Mouse (Mus musculus) CH12.LX (cell line): ENCODE measurements around the gene Kif24. TPM values are rescaled to one million over a fixed set of nuclear protein-coding genes. Genes with fewer than 3 reads are reported as not detected.

Experiments used
- DNase-seq: peaks from one replicate; pipeline ENCODE4 v3.0.0-alpha.2; 2013; ENCODE audit errors: extremely low read depth
- H3K27ac ChIP-seq: 2 replicates; pipeline ENCODE4 v1.5.1; 2012; ENCODE audit warnings: low read depth, mild to moderate bottlenecking, control low read depth, moderate library complexity; ENCODE audit not compliant: insufficient read depth
- H3K27me3 ChIP-seq: replicated peaks from 2 replicates; pipeline ENCODE3; 2012; ENCODE audit warnings: inconsistent platforms
- H3K36me3 ChIP-seq, 2 experiments: replicated peaks in 1 of 2; 2 replicates each; pipeline versions ENCODE3 to v1.6.1; 2012; ENCODE audit warnings: inconsistent platforms in 1 of 2, low read length in 1 of 2, mild to moderate bottlenecking in 1 of 2, mixed read lengths in 1 of 2, moderate library complexity in 1 of 2; ENCODE audit not compliant: control insufficient read depth in 1 of 2, insufficient read depth in 1 of 2
- H3K4me1 ChIP-seq, 2 experiments: 2 replicates each; pipeline ENCODE4 v1.6.1; 2012; ENCODE audit warnings: inconsistent platforms in 1 of 2, moderate library complexity in 1 of 2; ENCODE audit not compliant: insufficient read depth in 2 of 2, control insufficient read depth in 1 of 2
- H3K4me2 ChIP-seq: 2 replicates; pipeline ENCODE4 v1.6.1; 2012; ENCODE audit warnings: low read depth, mild to moderate bottlenecking, control low read depth; ENCODE audit not compliant: poor library complexity, insufficient read depth, severe bottlenecking
- H3K4me3 ChIP-seq, 3 experiments: fragments of 150-350 bp in 1 of 3; sonication (generic) in 1 of 3; replicated peaks in 1 of 3; 2 replicates each; pipeline versions ENCODE3 to v1.5.1; 2011 to 2012; ENCODE audit warnings: low read depth in 2 of 3, low read length in 2 of 3, mild to moderate bottlenecking in 2 of 3, moderate library complexity in 2 of 3, control low read depth in 1 of 3, improper control_type of control experiment in 1 of 3, inconsistent platforms in 1 of 3, mixed read lengths in 1 of 3; ENCODE audit not compliant: poor library complexity in 1 of 3
- H3K79me2 ChIP-seq: replicated peaks from 2 replicates; pipeline ENCODE4 v1.6.1; 2012; ENCODE audit warnings: mild to moderate bottlenecking, moderate library complexity; ENCODE audit not compliant: control insufficient read depth, poor library complexity, insufficient read depth, severe bottlenecking; ENCODE audit errors: extremely low read depth
- H3K9ac ChIP-seq: 2 replicates; pipeline ENCODE4 v1.6.1; 2012; ENCODE audit warnings: low read depth, mild to moderate bottlenecking, control low read depth, moderate library complexity; ENCODE audit not compliant: insufficient read depth
- H3K9me3 ChIP-seq: replicated peaks from 2 replicates; pipeline ENCODE3; 2012; ENCODE audit warnings: low read length, inconsistent platforms, mixed read lengths
- BHLHE40 ChIP-seq: IDR thresholded peaks from 2 replicates; pipeline ENCODE4 v1.6.1; 2011; ENCODE audit warnings: mild to moderate bottlenecking, low read depth, low read length, improper control_type of control experiment
- CTCF ChIP-seq, 2 experiments: IDR thresholded peaks in 1 of 2; conservative IDR thresholded peaks in 1 of 2; 2 replicates each; pipeline ENCODE4 v1.5.1; 2011 to 2012; ENCODE audit warnings: low read depth in 2 of 2, low read length in 2 of 2, improper control_type of control experiment in 1 of 2, inconsistent platforms in 1 of 2, mild to moderate bottlenecking in 1 of 2, moderate library complexity in 1 of 2
- E2F4 ChIP-seq: IDR thresholded peaks from 2 replicates; pipeline ENCODE4 v1.6.1; 2011; ENCODE audit warnings: low read depth, low read length, improper control_type of control experiment; ENCODE audit not compliant: insufficient replicate concordance
- ELF1 ChIP-seq: IDR thresholded peaks from 2 replicates; pipeline ENCODE4 v1.6.1; 2014; ENCODE audit warnings: low read depth, mild to moderate bottlenecking, inconsistent platforms, low read length, improper control_type of control experiment
- ETS1 ChIP-seq: conservative IDR thresholded peaks from 2 replicates; pipeline ENCODE4 v1.6.1; 2012; ENCODE audit warnings: low read depth, mild to moderate bottlenecking, inconsistent platforms, low read length, improper control_type of control experiment, moderate library complexity
- IRF4 ChIP-seq: IDR thresholded peaks from 2 replicates; pipeline ENCODE4 v1.6.1; 2014; ENCODE audit warnings: low read depth, mild to moderate bottlenecking, inconsistent platforms, low read length, improper control_type of control experiment
- JUN ChIP-seq: IDR thresholded peaks from 2 replicates; pipeline ENCODE4 v1.6.1; 2011; ENCODE audit warnings: low read depth, mild to moderate bottlenecking, low read length, improper control_type of control experiment, moderate library complexity; ENCODE audit not compliant: insufficient read depth
- MAX ChIP-seq: IDR thresholded peaks from 2 replicates; pipeline ENCODE4 v1.6.1; 2011; ENCODE audit warnings: low read length, improper control_type of control experiment
- MEF2A ChIP-seq: IDR thresholded peaks from 2 replicates; pipeline ENCODE4 v1.6.1; 2014; ENCODE audit warnings: low read depth, mild to moderate bottlenecking, inconsistent platforms, low read length, improper control_type of control experiment, borderline replicate concordance
- MXI1 ChIP-seq: IDR thresholded peaks from 2 replicates; pipeline ENCODE4 v1.6.1; 2011; ENCODE audit warnings: mild to moderate bottlenecking, low read depth, low read length, improper control_type of control experiment
- MYC ChIP-seq: IDR thresholded peaks from 2 replicates; pipeline ENCODE4 v1.6.1; 2011; ENCODE audit warnings: low read depth, mild to moderate bottlenecking, improper control_type of control experiment, low read length
- NRF1 ChIP-seq: IDR thresholded peaks from 2 replicates; pipeline ENCODE4 v1.6.1; 2014; ENCODE audit warnings: low read depth, mild to moderate bottlenecking, inconsistent platforms, low read length, improper control_type of control experiment, moderate library complexity
- PAX5 ChIP-seq: IDR thresholded peaks from 2 replicates; pipeline ENCODE4 v1.6.1; 2012; ENCODE audit warnings: low read length, inconsistent platforms, mixed read lengths
- RAD21 ChIP-seq: IDR thresholded peaks from 2 replicates; pipeline ENCODE4 v1.6.1; 2011; ENCODE audit warnings: low read depth, mild to moderate bottlenecking, low read length, improper control_type of control experiment, moderate library complexity
- RCOR1 ChIP-seq: conservative IDR thresholded peaks from 2 replicates; pipeline ENCODE4 v1.6.1; 2012; ENCODE audit warnings: low read depth, mild to moderate bottlenecking, inconsistent platforms, low read length, improper control_type of control experiment
- SIN3A ChIP-seq: IDR thresholded peaks from 2 replicates; pipeline ENCODE4 v1.6.1; 2012; ENCODE audit warnings: low read length, improper control_type of control experiment, inconsistent platforms
- TCF12 ChIP-seq: IDR thresholded peaks from 2 replicates; pipeline ENCODE4 v1.6.1; 2014; ENCODE audit warnings: low read depth, mild to moderate bottlenecking, inconsistent platforms, low read length, improper control_type of control experiment
- UBTF ChIP-seq: IDR thresholded peaks from 2 replicates; pipeline ENCODE4 v1.6.1; 2012; ENCODE audit warnings: low read depth, mild to moderate bottlenecking, inconsistent platforms, low read length, improper control_type of control experiment, moderate library complexity
- ZC3H11A ChIP-seq: IDR thresholded peaks from 2 replicates; pipeline ENCODE4 v1.6.1; 2012; ENCODE audit warnings: low read depth, mild to moderate bottlenecking, inconsistent platforms, low read length, improper control_type of control experiment
- ZNF384 ChIP-seq: IDR thresholded peaks from 2 replicates; pipeline ENCODE4 v1.6.1; 2012; ENCODE audit warnings: low read depth, low read length, improper control_type of control experiment, inconsistent platforms
- dilution Hi-C: fragments of 300-500 bp; cut with MboI; formaldehyde crosslinking; loops from 2 replicates; pipeline ENCODE4 v1.14.3; 2020; ENCODE audit warnings: low sequenced_read_pairs; ENCODE audit not compliant: extremely low pct_unique_long_range_greater_than_20kb, extremely low pct_ligation_motif_present
- in situ Hi-C: fragments of 300-500 bp; cut with MboI; formaldehyde crosslinking; loops from 3 replicates; pipeline ENCODE4 v1.14.3; 2019; ENCODE audit warnings: low sequenced_read_pairs, low pct_ligation_motif_present, low pct_unique_long_range_greater_than_20kb, mixed read lengths
- polyA plus RNA-seq: library from polyadenylated mRNA; unstranded; fragments of >175 nt; gene quantifications from 2 replicates; pipeline ENCODE4 v1.2.1, GENCODE M21; 2012; ENCODE audit warnings: low read depth; ENCODE audit not compliant: insufficient read length
- total RNA-seq, 2 experiments: library from RNA; depleted of rRNA; stranded (reverse); fragments of 300-350 nt in 1 of 2; fragments of >200 nt in 1 of 2; gene quantifications; 2 replicates each; pipeline ENCODE4 v1.2.3; 2012 to 2014

The Kif24 gene
- total and polyA plus RNA-seq, 3 experiments, result 6.4 to 8.6 (median 8.4) TPM

GRCm38 (mm10) chr4:41497995-41498845, 33.5 kb upstream of the Kif24 start:
- H3K9ac ChIP-seq, result no peak overlapping the region
- H3K4me3 ChIP-seq, result no peak overlapping the region
- H3K27me3 ChIP-seq, result peaks cover 39% of the 10 kb centered on the region
- H3K27ac ChIP-seq, result no peak overlapping the region
- H3K4me1 ChIP-seq, result no peaks in the 10 kb centered on the region
- dilution Hi-C loops (no loop called here), in situ Hi-C loops (no loop called here)
- DNase-seq, result no peak
- TF ChIP-seq ZNF384 (no peak), BHLHE40 (no peak), IRF4 (no peak)
- H3K36me3 ChIP-seq, result no peaks in the 10 kb centered on the region
- H3K4me2 ChIP-seq, result no peak overlapping the region
- peaks cover 16% of the 10 kb centered on the region for H3K9me3 ChIP-seq
- no peaks in the 10 kb centered on the region for H3K79me2 ChIP-seq

DNA sequence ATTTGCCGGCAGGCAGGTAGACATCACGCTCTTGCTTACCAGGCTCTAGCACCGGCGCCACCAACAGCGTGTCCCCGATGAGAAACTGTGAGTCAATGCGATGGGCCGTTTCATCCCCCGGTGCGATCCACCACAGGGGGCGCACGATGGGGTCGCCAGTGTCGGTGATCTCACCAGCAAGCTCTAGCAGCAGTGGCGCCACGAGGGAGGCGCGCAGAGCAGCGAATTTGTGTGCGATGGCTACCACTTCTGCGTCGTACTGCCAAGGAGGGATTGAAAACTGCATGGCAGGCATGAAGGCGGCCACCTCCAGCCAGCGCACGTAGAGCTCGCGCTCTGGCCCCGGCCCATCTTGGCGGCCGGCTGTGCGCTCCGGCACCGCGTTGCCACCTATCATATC, 32.9 kb upstream of the Kif24 start:
- Histone ChIP-seq H3K36me3 (no peaks in the 10 kb centered on the region), H3K9me3 (peaks cover 14% of the 10 kb centered on the region), H3K27ac (no peak overlapping the region), H3K4me3 (no peak overlapping the region), H3K4me1 (no peaks in the 10 kb centered on the region), H3K9ac (no peak overlapping the region)
- no peak for DNase-seq
- in situ Hi-C loops (no loop called here), dilution Hi-C loops (no loop called here)
- TF ChIP-seq ELF1, result no peak
- TF ChIP-seq MXI1, result no peak
- no peak for TF ChIP-seq SIN3A
- no peak for TF ChIP-seq NRF1
- TF ChIP-seq MYC, result no peak
- no peak for TF ChIP-seq UBTF
- TF ChIP-seq E2F4, result no peak
- TF ChIP-seq PAX5, result no peak
- TF ChIP-seq MAX, result no peak
- TF ChIP-seq CTCF (conservative IDR thresholded peaks at IDR 0.05 in 1 of 2, IDR thresholded peaks at IDR 0.05 in 1 of 2; ENCODE audit: low read depth in 2 of 2, low read length in 2 of 2), result no peak
- no peak for TF ChIP-seq JUN
- no peak for TF ChIP-seq MEF2A
- no peak for TF ChIP-seq ETS1
- no peak for TF ChIP-seq TCF12
- no peak for TF ChIP-seq ZC3H11A
- no peak for TF ChIP-seq BHLHE40
- no peak for TF ChIP-seq RCOR1
- TF ChIP-seq RAD21, result no peak
- TF ChIP-seq, all 38 proteins: peak for 0
- Histone ChIP-seq H3K79me2 (no peaks in the 10 kb centered on the region), H3K4me2 (no peak overlapping the region), H3K27me3 (peaks cover 37% of the 10 kb centered on the region)
